Mouse (Mus musculus) embryonic fibroblast, embryonic 13.5 days (primary cell): ENCODE measurements around the gene Speg.

Experiments used
- CTCF ChIP-seq: IDR thresholded peaks from 2 replicates; pipeline ENCODE4 v1.5.1; 2011; ENCODE audit warnings: mild to moderate bottlenecking, control low read depth, low read length, moderate library complexity, borderline replicate concordance; ENCODE audit not compliant: insufficient read depth
- POLR2A ChIP-seq: IDR thresholded peaks from 2 replicates; pipeline ENCODE4 v1.6.1; 2011; ENCODE audit warnings: low read depth, mild to moderate bottlenecking, control low read depth, low read length, moderate library complexity

DNA sequence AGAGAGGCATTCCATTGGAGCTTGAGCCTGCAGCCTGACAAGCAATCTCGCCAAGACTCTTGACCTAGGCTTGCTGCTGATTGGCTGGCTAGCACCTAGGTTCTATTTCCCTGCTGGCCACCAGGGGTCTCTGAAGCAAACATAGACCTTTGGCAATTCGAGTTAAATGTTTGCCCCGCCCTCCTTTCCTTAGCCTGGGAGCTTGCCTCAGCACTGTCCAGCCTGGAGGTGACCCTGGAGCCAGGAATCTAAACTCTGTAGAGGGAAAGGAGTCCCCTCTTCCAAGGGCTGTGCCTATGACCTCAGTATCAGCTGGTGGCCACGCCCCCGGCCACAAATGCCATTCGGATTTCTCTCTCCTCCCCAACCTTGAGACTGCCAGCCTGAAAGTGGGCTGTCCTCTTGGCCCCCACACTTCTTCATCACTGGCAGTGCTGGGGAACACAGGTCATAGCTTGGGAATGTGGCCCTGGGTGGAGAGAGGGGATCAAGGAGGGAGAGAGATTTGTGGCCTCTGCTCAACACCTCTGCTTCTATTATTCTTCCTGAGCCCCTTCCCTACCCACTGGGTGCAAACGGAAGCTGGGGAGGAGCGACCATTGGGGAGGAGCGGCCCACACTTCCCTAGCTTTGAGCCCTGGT, 23.8 kb downstream of the Speg start:
- TF ChIP-seq CTCF (no peak), POLR2A (peak; percentile 49; the same call in 1 of the 2 replicates)
